Mouse (Mus musculus) hindbrain, embryonic 12.5 days (tissue): ENCODE results near the gene Fam89a. TPM values are rescaled to one million over a fixed set of nuclear protein-coding genes. Genes with fewer than 3 reads are reported as not detected.
A peak's percentile ranks its signal among the peaks of the same experiment; 100 is the strongest.

Source experiments
- ATAC-seq: fragments of 200-750 bp; cut with Nextera tagmentation; 2 replicates; pipeline ENCODE4 v1.8.0; 2017; ENCODE audit warnings: moderate TSS enrichment; ENCODE audit not compliant: low FRiP score
- H3K27ac ChIP-seq: fragments of 300-500 bp; sonication (generic); 2 replicates; pipeline ENCODE4 v1.5.1; 2016; ENCODE audit warnings: mild to moderate bottlenecking
- H3K27me3 ChIP-seq: fragments of 300-500 bp; sonication (generic); 2 replicates; pipeline ENCODE4 v1.6.1; 2016; ENCODE audit warnings: mild to moderate bottlenecking
- H3K36me3 ChIP-seq: fragments of 300-500 bp; sonication (generic); 2 replicates; pipeline ENCODE4 v1.6.1; 2016; ENCODE audit warnings: mild to moderate bottlenecking
- H3K4me1 ChIP-seq: fragments of 300-500 bp; sonication (generic); 2 replicates; pipeline ENCODE4 v1.6.1; 2016
- H3K4me2 ChIP-seq: fragments of 300-500 bp; sonication (generic); replicated peaks from 2 replicates; pipeline ENCODE4 v1.6.1; 2016; ENCODE audit warnings: mild to moderate bottlenecking
- H3K4me3 ChIP-seq: fragments of 300-500 bp; sonication (generic); 2 replicates; pipeline ENCODE4 v1.5.1; 2016; ENCODE audit warnings: mild to moderate bottlenecking
- H3K9ac ChIP-seq: fragments of 300-500 bp; sonication (generic); 2 replicates; pipeline ENCODE4 v1.6.1; 2016; ENCODE audit warnings: mild to moderate bottlenecking, moderate library complexity
- H3K9me3 ChIP-seq: fragments of 300-500 bp; sonication (generic); replicated peaks from 2 replicates; pipeline ENCODE4 v1.6.1; 2016; ENCODE audit warnings: mild to moderate bottlenecking
- WGBS: fragments of 180-500 bp; shearing (Covaris S2); methylation state at CpG from one replicate; pipeline ENCODE4 v1.1.7; 2016; 5-methylcytosine and 5-hydroxymethylcytosine counted together
- polyA plus RNA-seq: library from polyadenylated mRNA; unstranded; fragments of >200 nt; fragmentation: Nextera tagmentation; extraction: Ambion mirVana; gene quantifications from 2 replicates; pipeline ENCODE4 v1.2.1, GENCODE M21; 2016

Gene Fam89a
- 5.1 and 6.0 TPM in 2 replicates for polyA plus RNA-seq

DNA sequence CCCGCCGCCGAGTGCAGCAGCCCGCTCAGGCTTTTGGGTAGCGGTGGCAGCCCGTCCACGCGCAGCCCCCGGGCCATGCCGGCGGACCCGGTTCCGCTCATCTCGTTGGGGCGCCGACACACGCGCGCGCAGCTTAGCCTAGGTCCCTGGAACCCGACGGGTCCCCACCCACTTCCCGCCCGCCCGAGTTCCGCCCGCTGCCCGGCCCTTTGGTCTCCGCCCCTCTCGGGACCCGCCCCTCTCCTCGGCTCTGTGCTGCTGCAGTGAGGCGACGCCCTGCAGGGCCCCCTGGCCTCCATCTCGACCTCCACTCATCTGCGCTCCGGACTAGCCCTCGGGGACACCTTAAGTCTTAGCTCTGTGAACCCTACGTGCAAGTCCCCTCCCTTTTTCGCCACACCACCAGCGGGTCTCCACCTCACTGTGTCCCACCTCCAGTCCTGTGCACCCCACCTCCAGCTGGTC is at the start of gene Fam89a:
Fam89a (minus strand) TSS at position 124 of the 465 bp plus-strand sequence.
- ATAC-seq: no peak
- Histone ChIP-seq H3K9me3 (no peaks in the 10 kb centered on the region), H3K4me3 (peak within 1 kb of the TSS; percentile 51), H3K27me3 (peaks cover 62% of the 10 kb centered on the region), H3K27ac (no peak within 1 kb of the TSS), H3K9ac (peak within 1 kb of the TSS; percentile 55), H3K36me3 (no peaks in the 10 kb centered on the region), H3K4me1 (peaks cover 19% of the 10 kb centered on the region), H3K4me2 (peak within 1 kb of the TSS; percentile 84)
- 0% methylated on average over 36 of the region's 41 CpGs for WGBS

DNA sequence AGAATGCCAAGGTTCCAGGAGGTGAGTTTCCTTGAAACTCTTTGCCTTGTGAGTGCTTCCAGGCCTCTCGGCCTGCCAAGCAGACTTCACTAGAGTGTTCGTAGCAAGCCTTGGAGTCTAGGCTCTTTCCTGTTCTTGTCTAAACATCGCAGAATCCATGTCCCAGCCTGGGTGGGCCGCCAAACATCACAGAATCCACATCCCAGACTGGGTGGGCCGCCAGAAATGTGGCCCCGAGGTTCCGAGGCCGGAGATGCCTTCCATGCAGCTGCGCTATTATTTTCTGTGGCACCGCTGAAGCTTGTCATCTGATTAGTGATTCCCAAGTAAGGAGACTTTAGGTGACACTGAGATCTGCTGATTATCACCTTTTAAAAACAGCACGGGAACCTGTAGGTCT is 48.9 kb upstream of the Fam89a start:
- H3K4me3 ChIP-seq: no peak overlapping the region
- WGBS: 42% methylated on average over 11 of the region's 11 CpGs
- H3K4me2 ChIP-seq: no peak overlapping the region
- ATAC-seq: no peak
- peaks cover 13% of the 10 kb centered on the region for H3K27me3 ChIP-seq
- H3K36me3 ChIP-seq: no peaks in the 10 kb centered on the region
- peaks cover 18% of the 10 kb centered on the region for H3K4me1 ChIP-seq
- H3K9me3 ChIP-seq: no peaks in the 10 kb centered on the region
- no peak overlapping the region for H3K9ac ChIP-seq
- no peak overlapping the region for H3K27ac ChIP-seq

DNA sequence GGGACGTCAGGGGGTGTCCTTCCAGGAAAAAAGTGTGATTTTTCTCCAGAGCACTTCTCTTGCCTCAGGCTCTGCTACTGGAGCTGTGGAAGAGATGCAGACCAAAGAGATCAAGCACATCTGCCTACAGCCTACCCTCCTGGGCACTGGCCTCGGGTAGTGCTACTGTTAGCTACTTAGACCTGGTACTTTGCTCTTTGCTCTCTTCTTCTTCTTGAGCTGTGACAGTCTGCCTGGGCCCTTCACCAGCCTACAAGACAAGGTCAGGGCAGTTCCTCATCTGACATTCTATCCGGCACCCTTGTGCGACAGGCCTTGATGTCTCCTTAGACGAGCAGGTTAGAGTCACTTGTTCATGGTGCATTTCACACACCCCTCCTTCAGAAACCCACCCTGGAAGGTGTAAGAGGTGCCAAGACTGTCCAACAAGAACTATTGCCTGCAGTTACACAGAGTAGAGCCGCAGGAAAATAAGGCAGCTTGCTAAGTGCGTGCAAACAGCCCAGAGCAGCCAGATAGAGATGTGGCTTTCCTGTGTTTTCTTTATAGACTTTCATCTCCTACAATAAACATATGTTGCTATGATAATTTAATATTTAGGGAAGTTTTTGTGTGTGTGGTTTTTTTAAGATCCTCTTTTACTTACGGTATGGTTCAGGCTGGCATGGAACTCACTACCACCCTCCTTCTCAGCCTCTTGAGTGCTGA is 44.3 kb upstream of the Fam89a start:
- Histone ChIP-seq H3K4me2 (peak overlapping the region; percentile 96), H3K27ac (no peak overlapping the region), H3K4me3 (peak overlapping the region; percentile 67), H3K27me3 (peaks cover 42% of the 10 kb centered on the region), H3K4me1 (peaks cover 51% of the 10 kb centered on the region), H3K9ac (peak overlapping the region; percentile 32; the same call in 1 of the 2 replicates), H3K9me3 (no peaks in the 10 kb centered on the region), H3K36me3 (no peaks in the 10 kb centered on the region)
- ATAC-seq: no peak
- 78% methylated on average over 8 of the region's 8 CpGs for WGBS

- WGBS: 0% methylated on average over 25 of the region's 25 CpGs
- H3K4me1 ChIP-seq: peaks cover 51% of the 10 kb centered on the region
- no peaks in the 10 kb centered on the region for H3K36me3 ChIP-seq
- peak; percentile 20 for ATAC-seq
- H3K27ac ChIP-seq: peak overlapping the region; percentile 95
- H3K9me3 ChIP-seq: no peaks in the 10 kb centered on the region
- peak overlapping the region; percentile 67 for H3K4me3 ChIP-seq
- peak overlapping the region; percentile 81 for H3K9ac ChIP-seq
- peak overlapping the region; percentile 96 for H3K4me2 ChIP-seq
- H3K27me3 ChIP-seq: peaks cover 49% of the 10 kb centered on the region
These were observed 42.8 kb upstream of the Fam89a start for GRCm38 (mm10) chr8:124794486-124794780.

GRCm38 (mm10) chr8:124793661-124794485 is 42.2 kb upstream of the Fam89a start:
- ATAC-seq: peak; percentile 53
- Histone ChIP-seq H3K27me3 (peaks cover 49% of the 10 kb centered on the region), H3K9me3 (no peaks in the 10 kb centered on the region), H3K4me1 (peaks cover 51% of the 10 kb centered on the region), H3K36me3 (no peaks in the 10 kb centered on the region), H3K4me3 (peak overlapping the region; percentile 67), H3K27ac (peak overlapping the region; percentile 95), H3K4me2 (peak overlapping the region; percentile 96), H3K9ac (peak overlapping the region; percentile 81)
- WGBS: under 1% methylated on average over 77 of the region's 81 CpGs

DNA sequence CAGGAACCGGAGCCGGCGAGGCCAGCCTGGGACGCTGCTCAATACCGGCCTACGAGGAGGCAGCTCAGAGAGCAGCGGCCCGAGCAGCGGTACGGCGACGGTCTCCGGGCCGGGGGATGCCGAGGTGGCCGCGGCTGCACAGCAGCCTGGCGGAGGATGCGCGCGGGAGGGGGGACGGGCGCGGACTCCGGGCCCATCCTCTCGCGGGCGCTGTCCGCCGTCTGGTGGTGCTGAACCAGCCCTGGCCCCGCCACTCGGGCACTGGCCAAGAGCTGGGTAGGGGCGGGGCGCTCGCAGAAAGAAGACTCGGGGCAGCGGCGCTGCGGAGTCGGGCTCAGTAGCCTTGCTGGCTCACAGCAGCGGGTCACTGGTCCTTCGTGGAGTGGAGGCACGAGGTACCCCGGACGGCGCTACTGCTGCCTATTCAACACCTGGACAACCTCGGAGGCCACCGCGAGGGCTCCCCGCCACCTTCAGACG is 41.6 kb upstream of the Fam89a start:
- Histone ChIP-seq H3K4me3 (peak overlapping the region; percentile 67), H3K4me2 (peak overlapping the region; percentile 96), H3K27me3 (peaks cover 49% of the 10 kb centered on the region), H3K9ac (peak overlapping the region; percentile 81), H3K9me3 (no peaks in the 10 kb centered on the region), H3K36me3 (no peaks in the 10 kb centered on the region), H3K4me1 (peaks cover 51% of the 10 kb centered on the region), H3K27ac (peak overlapping the region; percentile 95)
- peak; percentile 74 for ATAC-seq
- under 1% methylated on average over 50 of the region's 51 CpGs for WGBS

GRCm38 (mm10) chr8:124792708-124793107 is 41.1 kb upstream of the Fam89a start, which contains the start of gene Trim67:
Gene Trim67, plus strand, starts transcription at chr8:124793092.
- H3K36me3 ChIP-seq: no peaks in the 10 kb centered on the region
- H3K4me3 ChIP-seq: peak within 1 kb of the TSS; percentile 67
- peak; percentile 95 for ATAC-seq
- under 1% methylated on average over 38 of the region's 39 CpGs for WGBS
- peaks cover 49% of the 10 kb centered on the region for H3K27me3 ChIP-seq
- peaks cover 51% of the 10 kb centered on the region for H3K4me1 ChIP-seq
- no peaks in the 10 kb centered on the region for H3K9me3 ChIP-seq
- H3K9ac ChIP-seq: peak within 1 kb of the TSS; percentile 81
- peak within 1 kb of the TSS; percentile 95 for H3K27ac ChIP-seq
- peak within 1 kb of the TSS; percentile 96 for H3K4me2 ChIP-seq

DNA sequence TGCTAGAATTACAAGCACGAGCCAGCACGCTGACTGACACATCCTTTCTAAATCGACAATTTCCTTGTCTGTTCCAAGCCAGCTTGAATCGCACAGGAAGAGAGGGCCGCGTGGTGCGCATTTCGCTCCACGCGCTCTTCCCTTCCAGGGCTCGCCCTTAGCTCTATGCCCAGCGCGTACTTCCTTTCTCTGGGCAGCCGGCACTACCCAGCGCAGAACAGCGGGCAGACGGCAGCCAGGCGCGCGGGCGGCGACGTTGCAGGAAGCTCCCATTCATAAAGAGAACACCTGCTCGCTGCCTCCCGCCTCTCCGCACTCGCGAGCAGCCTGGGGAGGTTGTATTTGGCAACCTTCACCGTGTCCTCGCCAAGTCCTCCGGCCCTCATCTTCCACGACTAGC is 40.6 kb upstream of the Fam89a start:
- Histone ChIP-seq H3K4me2 (peak overlapping the region; percentile 96), H3K27me3 (peaks cover 49% of the 10 kb centered on the region), H3K27ac (peak overlapping the region; percentile 95), H3K9me3 (no peaks in the 10 kb centered on the region), H3K4me3 (peak overlapping the region; percentile 67), H3K9ac (peak overlapping the region; percentile 81), H3K4me1 (peaks cover 49% of the 10 kb centered on the region), H3K36me3 (no peaks in the 10 kb centered on the region)
- WGBS: 2% methylated on average over 32 of the region's 32 CpGs
- peak; percentile 49 for ATAC-seq

GRCm38 (mm10) chr8:124791751-124792150 is 40.1 kb upstream of the Fam89a start:
- ATAC-seq: no peak
- Histone ChIP-seq H3K9me3 (no peaks in the 10 kb centered on the region), H3K4me2 (peak overlapping the region; percentile 96), H3K36me3 (no peaks in the 10 kb centered on the region), H3K4me3 (peak overlapping the region; percentile 67), H3K9ac (peak overlapping the region; percentile 81; the same call in 1 of the 2 replicates), H3K27me3 (peaks cover 53% of the 10 kb centered on the region), H3K27ac (peak overlapping the region; percentile 95), H3K4me1 (peaks cover 44% of the 10 kb centered on the region)
- 41% methylated on average over 4 of the region's 4 CpGs for WGBS

DNA sequence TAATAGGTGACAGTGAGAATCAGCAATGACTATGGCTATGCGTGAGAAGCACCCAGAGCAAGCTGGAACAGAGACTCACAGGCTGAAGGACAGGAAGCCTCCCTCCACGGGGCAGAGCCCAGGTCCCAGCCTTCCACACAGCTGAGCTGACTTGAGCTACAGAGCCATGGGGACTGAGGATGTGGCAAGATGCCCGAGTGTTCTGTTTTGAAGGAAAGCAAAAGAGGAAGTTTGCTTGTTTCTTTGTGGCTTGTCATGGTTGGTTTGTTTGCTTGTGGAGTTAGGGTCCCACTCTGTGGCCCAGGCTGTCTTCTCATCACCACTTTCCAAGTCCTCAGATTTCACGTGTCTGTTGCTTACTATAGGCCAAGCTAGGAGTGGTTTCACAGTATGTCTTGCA is 39.0 kb upstream of the Fam89a start:
- Histone ChIP-seq H3K4me1 (peaks cover 34% of the 10 kb centered on the region), H3K9ac (no peak overlapping the region), H3K9me3 (no peaks in the 10 kb centered on the region), H3K4me3 (no peak overlapping the region), H3K36me3 (no peaks in the 10 kb centered on the region), H3K4me2 (no peak overlapping the region), H3K27me3 (peaks cover 52% of the 10 kb centered on the region), H3K27ac (no peak overlapping the region)
- ATAC-seq: no peak
- 74% methylated on average over 4 of the region's 4 CpGs for WGBS

DNA sequence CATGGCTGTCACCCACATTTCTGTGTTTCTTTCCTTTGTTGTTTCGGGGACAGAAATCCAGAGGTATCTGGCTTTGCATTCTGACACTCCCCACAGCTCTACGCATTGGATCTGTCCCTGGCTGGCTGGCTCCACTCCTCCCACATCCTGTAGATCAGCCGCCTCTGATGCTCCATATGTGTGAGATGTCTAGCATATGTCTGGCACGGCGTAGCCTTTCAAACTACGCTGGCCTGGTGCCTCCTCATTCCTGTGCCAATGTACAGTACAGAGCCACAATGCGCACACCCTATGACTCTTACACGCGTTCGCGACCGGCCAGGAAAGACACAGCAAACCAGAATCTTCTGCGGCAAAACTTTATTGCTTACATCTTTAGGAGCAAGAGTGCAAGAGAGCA is 33.0 kb upstream of the Fam89a start:
- no peak overlapping the region for H3K9ac ChIP-seq
- WGBS: 95% methylated on average over 13 of the region's 13 CpGs
- H3K4me1 ChIP-seq: peaks cover 16% of the 10 kb centered on the region
- H3K36me3 ChIP-seq: no peaks in the 10 kb centered on the region
- H3K27ac ChIP-seq: no peak overlapping the region
- H3K4me2 ChIP-seq: no peak overlapping the region
- no peak for ATAC-seq
- peaks cover 18% of the 10 kb centered on the region for H3K27me3 ChIP-seq
- H3K4me3 ChIP-seq: no peak overlapping the region
- H3K9me3 ChIP-seq: no peaks in the 10 kb centered on the region

GRCm38 (mm10) chr8:124783228-124783627 is 31.6 kb upstream of the Fam89a start:
- Histone ChIP-seq H3K4me3 (no peak overlapping the region), H3K9me3 (no peaks in the 10 kb centered on the region), H3K9ac (no peak overlapping the region), H3K27me3 (peaks cover 18% of the 10 kb centered on the region), H3K4me2 (no peak overlapping the region), H3K4me1 (peaks cover 16% of the 10 kb centered on the region), H3K27ac (no peak overlapping the region), H3K36me3 (no peaks in the 10 kb centered on the region)
- WGBS: 87% methylated on average over 15 of the region's 15 CpGs
- no peak for ATAC-seq
